Mouse (Mus musculus) lung, embryonic 15.5 days (tissue): ENCODE measurements at regions not wholly inside any gene's neighbourhood (a gene's known extent, or its start where the extent isn't known, plus 50 kb on each side); places are given as distances from the start of the nearest gene placed in this dataset.
"Not testable (repeated sequence)": the region's sequence is repeated elsewhere in the genome, so short reads cannot be mapped to it uniquely, and the experiment has no call there.

Experiments used
- ATAC-seq: fragments of 200-750 bp; cut with Nextera tagmentation; 2 replicates; pipeline ENCODE4 v1.8.0; 2017; ENCODE audit warnings: moderate number of reproducible peaks, borderline replicate concordance; ENCODE audit not compliant: low FRiP score, low TSS enrichment; ENCODE audit errors: extremely low read depth
- H3K27ac ChIP-seq: fragments of 300-500 bp; sonication (generic); 2 replicates; pipeline ENCODE4 v1.5.1; 2015; ENCODE audit warnings: moderate library complexity, mild to moderate bottlenecking, inconsistent platforms
- H3K27me3 ChIP-seq: fragments of 300-500 bp; sonication (generic); 2 replicates; pipeline ENCODE4 v1.6.1; 2015; ENCODE audit warnings: inconsistent platforms
- H3K36me3 ChIP-seq: fragments of 300-500 bp; sonication (generic); 2 replicates; pipeline ENCODE4 v1.6.1; 2015; ENCODE audit warnings: inconsistent platforms
- H3K4me1 ChIP-seq: fragments of 300-500 bp; sonication (generic); 2 replicates; pipeline ENCODE4 v1.6.1; 2015; ENCODE audit warnings: inconsistent platforms
- H3K4me2 ChIP-seq: fragments of 300-500 bp; sonication (generic); 2 replicates; pipeline ENCODE4 v1.6.1; 2015; ENCODE audit warnings: inconsistent platforms, mild to moderate bottlenecking, moderate library complexity
- H3K4me3 ChIP-seq: fragments of 300-500 bp; sonication (generic); 2 replicates; pipeline ENCODE4 v1.5.1; 2015; ENCODE audit warnings: mild to moderate bottlenecking, inconsistent platforms
- H3K9ac ChIP-seq: fragments of 300-500 bp; sonication (generic); 2 replicates; pipeline ENCODE4 v1.6.1; 2015; ENCODE audit warnings: inconsistent platforms
- H3K9me3 ChIP-seq: fragments of 300-500 bp; sonication (generic); 2 replicates; pipeline ENCODE4 v1.6.1; 2016; ENCODE audit warnings: inconsistent platforms
- WGBS: fragments of 180-500 bp; shearing (Covaris S2); methylation state at CpG from one replicate; pipeline ENCODE4 v1.1.7; 2015; 5-methylcytosine and 5-hydroxymethylcytosine counted together

DNA sequence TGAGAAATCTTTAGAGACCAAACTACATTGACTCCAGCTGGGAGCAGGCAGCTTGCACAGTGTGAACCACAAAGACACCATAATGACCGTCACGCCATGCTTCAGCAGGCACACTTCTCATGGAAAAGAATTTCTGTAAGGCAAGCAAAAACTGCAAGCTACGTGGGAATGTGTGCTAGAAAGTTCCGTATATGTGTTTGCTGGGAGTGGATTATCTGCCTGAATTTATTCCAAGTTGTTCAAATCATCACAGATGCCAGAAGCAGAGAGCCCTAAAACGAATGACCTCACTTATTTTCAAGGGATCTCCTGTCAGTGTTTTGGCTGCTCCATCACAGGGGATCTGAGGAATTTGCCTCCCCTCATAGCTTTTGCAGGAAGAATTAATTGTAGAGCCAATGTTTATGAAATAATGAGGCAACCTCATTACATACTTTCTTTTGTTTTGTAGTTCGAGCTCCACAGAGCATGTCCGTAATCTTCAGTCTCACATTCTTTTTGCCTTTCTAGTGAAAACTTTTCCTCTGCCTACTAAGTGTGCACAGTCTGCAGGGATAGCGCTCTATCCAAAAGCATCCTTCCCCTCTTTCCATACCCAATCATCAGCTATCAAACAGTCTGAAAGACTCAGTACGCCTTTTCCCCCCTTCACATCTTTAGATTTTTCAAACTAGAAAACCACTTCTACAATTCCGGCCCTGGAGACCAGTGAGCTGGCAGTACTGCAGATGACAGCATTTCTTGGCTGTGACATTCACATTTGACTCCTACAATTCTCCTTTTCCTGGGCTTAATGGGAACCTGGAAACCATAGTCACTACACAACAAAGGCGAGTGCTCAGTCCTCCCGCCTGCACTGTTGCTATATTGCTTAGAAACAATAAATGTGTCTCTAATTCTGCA is 898.0 kb downstream of the Ttll7 start:
- no peak overlapping the region for H3K4me2 ChIP-seq
- whole genome bisulfite sequencing, result 60% methylated on average over 12 of the region's 12 CpGs

GRCm38 (mm10) chr3:147749442-147749841 is 897.3 kb downstream of the Ttll7 start:
- Histone ChIP-seq H3K4me2 (no peak overlapping the region), H3K9me3 (no peaks in the 10 kb centered on the region), H3K4me1 (no peaks in the 10 kb centered on the region), H3K9ac (no peak overlapping the region), H3K27me3 (no peaks in the 10 kb centered on the region), H3K36me3 (no peaks in the 10 kb centered on the region), H3K27ac (no peak overlapping the region), H3K4me3 (no peak overlapping the region)
- WGBS, result 80% methylated on average over 5 of the region's 5 CpGs
- no peak for ATAC-seq

More for the DNA sequence above, 898.0 kb downstream of the Ttll7 start:
- H3K27me3 ChIP-seq, result no peaks in the 10 kb centered on the region
- H3K36me3 ChIP-seq, result no peaks in the 10 kb centered on the region
- H3K9me3 ChIP-seq, result no peaks in the 10 kb centered on the region
- no peak overlapping the region for H3K4me3 ChIP-seq
- H3K9ac ChIP-seq, result no peak overlapping the region
- ATAC-seq, result peak; percentile 67; the same call in 1 of the 2 replicates
- no peaks in the 10 kb centered on the region for H3K4me1 ChIP-seq
- H3K27ac ChIP-seq, result no peak overlapping the region

- H3K27ac ChIP-seq, result no peak overlapping the region
- H3K27me3 ChIP-seq, result no peaks in the 10 kb centered on the region
- no peak overlapping the region for H3K4me2 ChIP-seq
- WGBS, result 66% methylated on average over 6 of the region's 6 CpGs
- H3K9me3 ChIP-seq, result no peaks in the 10 kb centered on the region
- ATAC-seq, result no peak
- H3K9ac ChIP-seq, result no peak overlapping the region
- H3K4me3 ChIP-seq, result no peak overlapping the region
- no peaks in the 10 kb centered on the region for H3K4me1 ChIP-seq
- H3K36me3 ChIP-seq, result no peaks in the 10 kb centered on the region
These were observed 884.7 kb downstream of the Ttll7 start for GRCm38 (mm10) chr3:147736673-147737439.

DNA sequence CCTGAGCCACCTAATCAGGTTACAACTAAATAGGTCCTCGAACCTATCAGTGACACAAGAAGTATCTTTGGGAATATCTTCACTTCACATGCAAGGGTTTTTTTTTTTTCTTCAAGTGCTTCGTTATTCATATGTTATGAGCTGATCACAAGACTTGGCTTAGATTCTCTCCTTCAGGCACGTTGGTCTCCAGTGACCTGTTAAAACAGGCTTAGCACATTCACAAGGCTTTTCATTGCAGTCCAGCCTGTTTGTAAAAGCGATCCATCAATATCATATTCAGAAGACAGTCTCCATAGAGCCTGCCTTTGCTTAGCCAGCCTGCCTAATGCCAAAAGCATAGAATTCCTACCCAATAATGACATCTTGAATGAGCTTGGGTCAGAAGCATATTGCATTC is 864.2 kb downstream of the Ttll7 start:
- WGBS, result 71% methylated on average over 4 of the region's 4 CpGs

DNA sequence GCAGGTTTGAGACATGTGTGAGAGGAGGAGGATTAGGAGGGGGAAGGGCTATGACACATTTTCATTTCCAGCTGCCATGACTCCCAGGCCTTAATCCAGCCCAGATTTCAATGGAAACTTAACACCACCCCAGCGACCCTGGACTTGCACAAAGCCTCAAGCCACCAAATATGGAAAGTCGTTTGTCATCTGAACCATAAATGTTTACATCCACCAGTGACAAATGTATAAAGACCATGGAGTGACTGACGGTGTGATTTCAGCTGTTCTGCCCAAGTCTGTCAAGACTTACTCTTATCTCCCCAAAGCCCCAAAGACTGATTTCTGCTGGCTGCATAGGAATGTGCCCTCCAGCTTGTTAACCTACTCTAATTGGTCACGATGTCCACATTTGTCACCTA is 855.2 kb downstream of the Ttll7 start:
- H3K36me3 ChIP-seq, result no peaks in the 10 kb centered on the region
- H3K9ac ChIP-seq, result no peak overlapping the region
- ATAC-seq, result peak; percentile 92
- H3K9me3 ChIP-seq, result no peaks in the 10 kb centered on the region
- H3K27me3 ChIP-seq, result no peaks in the 10 kb centered on the region
- WGBS, result 11% methylated on average over 4 of the region's 4 CpGs
- H3K4me1 ChIP-seq, result peaks cover 10% of the 10 kb centered on the region
- H3K4me2 ChIP-seq, result peak overlapping the region; percentile 20; the same call in 1 of the 2 replicates
- H3K27ac ChIP-seq, result no peak overlapping the region
- H3K4me3 ChIP-seq, result no peak overlapping the region

More for the DNA sequence above, 864.2 kb downstream of the Ttll7 start:
- H3K9ac ChIP-seq, result no peak overlapping the region
- H3K27ac ChIP-seq, result no peak overlapping the region
- no peaks in the 10 kb centered on the region for H3K9me3 ChIP-seq
- H3K4me2 ChIP-seq, result no peak overlapping the region
- H3K27me3 ChIP-seq, result no peaks in the 10 kb centered on the region
- H3K4me1 ChIP-seq, result no peaks in the 10 kb centered on the region
- H3K36me3 ChIP-seq, result no peaks in the 10 kb centered on the region
- no peak for ATAC-seq
- no peak overlapping the region for H3K4me3 ChIP-seq

DNA sequence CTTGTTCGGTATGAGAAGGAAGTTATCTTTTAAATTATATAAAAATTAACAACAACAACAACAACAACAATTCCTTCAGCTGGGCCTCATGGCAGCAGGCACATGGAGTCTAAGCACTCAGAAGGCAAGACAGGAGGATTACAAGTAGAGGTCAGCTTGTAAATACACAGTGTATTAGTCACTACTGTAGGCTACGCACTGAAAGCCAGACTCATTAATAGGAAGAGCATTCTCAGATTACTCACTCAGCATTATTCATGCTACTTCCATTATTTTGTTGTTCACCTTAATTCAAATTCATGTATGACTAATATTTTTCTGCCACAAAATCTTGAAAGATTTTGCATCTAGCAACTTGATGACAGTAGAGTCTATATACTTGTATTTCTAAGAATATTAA is 831.6 kb downstream of the Ttll7 start:
- Histone ChIP-seq H3K9ac (no peak overlapping the region), H3K27ac (no peak overlapping the region), H3K4me1 (no peaks in the 10 kb centered on the region), H3K4me2 (no peak overlapping the region), H3K36me3 (no peaks in the 10 kb centered on the region), H3K4me3 (no peak overlapping the region), H3K9me3 (no peaks in the 10 kb centered on the region), H3K27me3 (no peaks in the 10 kb centered on the region)
- 87% methylated on average over 2 of the region's 2 CpGs for WGBS
- no peak for ATAC-seq

DNA sequence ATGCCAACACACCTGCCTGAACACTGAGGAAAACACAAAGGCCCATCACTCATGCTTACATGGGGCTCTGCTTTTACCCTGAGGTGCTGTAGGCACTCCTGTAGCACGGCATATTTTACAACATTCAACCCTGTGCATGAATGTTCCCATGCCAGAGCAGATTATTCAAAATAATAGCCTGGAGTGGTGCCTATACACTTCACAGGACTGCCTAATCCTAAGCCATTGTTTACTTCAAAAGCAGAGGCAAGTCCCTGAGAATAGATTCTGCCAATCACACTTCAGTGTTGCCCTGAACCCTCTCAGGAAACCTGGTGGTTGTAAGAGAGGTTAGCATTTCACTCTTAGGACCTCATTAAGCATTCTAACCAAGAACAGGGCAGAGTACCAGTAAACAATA is 828.1 kb downstream of the Ttll7 start:
- Histone ChIP-seq H3K4me1 (no peaks in the 10 kb centered on the region), H3K4me2 (no peak overlapping the region), H3K4me3 (no peak overlapping the region), H3K9me3 (no peaks in the 10 kb centered on the region), H3K9ac (no peak overlapping the region), H3K27me3 (no peaks in the 10 kb centered on the region), H3K27ac (no peak overlapping the region), H3K36me3 (no peaks in the 10 kb centered on the region)
- WGBS, result 74% methylated on average over 1 of the region's 1 CpGs
- ATAC-seq, result no peak

GRCm38 (mm10) chr3:147662572-147662971 is 810.4 kb downstream of the Ttll7 start:
- Histone ChIP-seq H3K4me1 (no peaks in the 10 kb centered on the region), H3K27ac (no peak overlapping the region), H3K9me3 (no peaks in the 10 kb centered on the region), H3K27me3 (no peaks in the 10 kb centered on the region), H3K9ac (no peak overlapping the region), H3K36me3 (no peaks in the 10 kb centered on the region), H3K4me2 (no peak overlapping the region), H3K4me3 (no peak overlapping the region)
- 74% methylated on average over 3 of the region's 3 CpGs for WGBS
- no peak for ATAC-seq

DNA sequence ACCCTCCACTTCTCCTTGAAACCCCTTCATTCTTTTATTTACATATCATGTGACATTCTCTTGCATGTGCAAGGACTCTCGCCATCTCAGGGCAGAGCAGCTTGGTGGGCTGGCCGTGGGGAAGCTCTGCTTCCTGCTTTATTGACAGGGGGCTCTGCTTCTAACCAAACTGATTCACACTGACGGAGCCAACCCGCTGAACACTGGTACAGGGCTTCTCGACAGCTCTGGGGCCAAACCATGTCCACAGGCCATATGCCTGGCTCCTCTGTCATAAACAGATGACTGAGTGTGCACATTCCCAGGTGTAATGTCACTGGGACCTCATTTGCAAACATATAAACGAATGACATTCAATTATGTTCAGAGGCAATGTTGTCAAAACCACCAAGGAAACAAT is 800.7 kb downstream of the Ttll7 start:
- Histone ChIP-seq H3K9me3 (no peaks in the 10 kb centered on the region), H3K4me2 (no peak overlapping the region), H3K27ac (no peak overlapping the region), H3K4me1 (no peaks in the 10 kb centered on the region), H3K9ac (no peak overlapping the region), H3K36me3 (no peaks in the 10 kb centered on the region), H3K4me3 (no peak overlapping the region), H3K27me3 (no peaks in the 10 kb centered on the region)
- ATAC-seq, result no peak
- WGBS, result 29% methylated on average over 6 of the region's 6 CpGs

GRCm38 (mm10) chr3:147635486-147635885 is 783.3 kb downstream of the Ttll7 start:
- H3K9ac ChIP-seq, H3K4me1 ChIP-seq, H3K4me2 ChIP-seq, H3K9me3 ChIP-seq, H3K36me3 ChIP-seq, H3K27ac ChIP-seq, H3K27me3 ChIP-seq, ATAC-seq, H3K4me3 ChIP-seq: not testable (repeated sequence)
- 96% methylated on average over 21 of the region's 21 CpGs for WGBS

GRCm38 (mm10) chr3:147631151-147631550 is 779.0 kb downstream of the Ttll7 start:
- no peak overlapping the region for H3K4me2 ChIP-seq
- no peak overlapping the region for H3K27ac ChIP-seq
- H3K36me3 ChIP-seq, result no peaks in the 10 kb centered on the region
- H3K4me1 ChIP-seq, result no peaks in the 10 kb centered on the region
- H3K27me3 ChIP-seq, result no peaks in the 10 kb centered on the region
- no peak overlapping the region for H3K4me3 ChIP-seq
- no peaks in the 10 kb centered on the region for H3K9me3 ChIP-seq
- no peak overlapping the region for H3K9ac ChIP-seq
- 38% methylated on average over 3 of the region's 3 CpGs for WGBS
- no peak for ATAC-seq

- no peaks in the 10 kb centered on the region for H3K36me3 ChIP-seq
- H3K4me2 ChIP-seq, result no peak overlapping the region
- H3K4me3 ChIP-seq, result no peak overlapping the region
- H3K4me1 ChIP-seq, result no peaks in the 10 kb centered on the region
- no peak for ATAC-seq
- WGBS, result 43% methylated on average over 6 of the region's 6 CpGs
- H3K9ac ChIP-seq, result no peak overlapping the region
- H3K9me3 ChIP-seq, result no peaks in the 10 kb centered on the region
- H3K27me3 ChIP-seq, result no peaks in the 10 kb centered on the region
- H3K27ac ChIP-seq, result no peak overlapping the region
These were observed 731.6 kb downstream of the Ttll7 start for GRCm38 (mm10) chr3:147583697-147584315.
